Mouse (Mus musculus): ENCODE results near the gene Exoc3l2. TPM values are rescaled to one million over a fixed set of nuclear protein-coding genes. Genes with fewer than 3 reads are reported as not detected.

Gene Exoc3l2
- polyA plus RNA-seq, 1 experiment = 0.94 TPM

GRCm38 (mm10) chr7:19491731-19492130 is 28.6 kb downstream of the Exoc3l2 start:
- Histone ChIP-seq H3K27me3 (ENCODE audit: control insufficient read depth, insufficient read depth, low read length) (no peaks in the 10 kb centered on the region), H3K27ac (ENCODE audit: control insufficient read depth, insufficient read depth, low read length) (no peak overlapping the region), H3K4me1 (replicated peaks; ENCODE audit: control insufficient read depth, insufficient read depth, low read length) (no peaks in the 10 kb centered on the region; the same call in 1 of the 2 replicates), H3K4me3 (ENCODE audit: control insufficient read depth, insufficient read depth, low read length) (no peak overlapping the region), H3K36me3 (ENCODE audit: control insufficient read depth, insufficient read depth, low read length) (no peaks in the 10 kb centered on the region)
- no peak for DNase-seq
- TF ChIP-seq POLR2A (IDR thresholded peaks at IDR 0.05; ENCODE audit: control insufficient read depth, extremely low read depth, insufficient read depth, low read length, poor library complexity) (no peak), CTCF (IDR thresholded peaks at IDR 0.05; ENCODE audit: borderline replicate concordance, control insufficient read depth, extremely low read depth, insufficient read depth, low read length, poor library complexity) (no peak)
- 2% methylated on average over 26 of the region's 26 CpGs for WGBS

- H3K4me3 ChIP-seq (ENCODE audit: control insufficient read depth, insufficient read depth, low read length) = no peak overlapping the region
- DNase-seq = no peak
- no peaks in the 10 kb centered on the region; the same call in 1 of the 2 replicates for H3K4me1 ChIP-seq (replicated peaks; ENCODE audit: control insufficient read depth, insufficient read depth, low read length)
- H3K27me3 ChIP-seq (ENCODE audit: control insufficient read depth, insufficient read depth, low read length) = no peaks in the 10 kb centered on the region
- no peaks in the 10 kb centered on the region for H3K36me3 ChIP-seq (ENCODE audit: control insufficient read depth, insufficient read depth, low read length)
- 93% methylated on average over 25 of the region's 25 CpGs for WGBS
- TF ChIP-seq CTCF (IDR thresholded peaks at IDR 0.05; ENCODE audit: borderline replicate concordance, control insufficient read depth, extremely low read depth, insufficient read depth, low read length, poor library complexity) (no peak), POLR2A (IDR thresholded peaks at IDR 0.05; ENCODE audit: control insufficient read depth, extremely low read depth, insufficient read depth, low read length, poor library complexity) (no peak)
- no peak overlapping the region for H3K27ac ChIP-seq (ENCODE audit: control insufficient read depth, insufficient read depth, low read length)
These were observed 31.8 kb downstream of the Exoc3l2 start for GRCm38 (mm10) chr7:19494751-19495474.

- Histone ChIP-seq H3K36me3 (ENCODE audit: control insufficient read depth, insufficient read depth, low read length) (no peaks in the 10 kb centered on the region), H3K27ac (ENCODE audit: control insufficient read depth, insufficient read depth, low read length) (no peak overlapping the region), H3K27me3 (ENCODE audit: control insufficient read depth, insufficient read depth, low read length) (no peaks in the 10 kb centered on the region), H3K4me1 (replicated peaks; ENCODE audit: control insufficient read depth, insufficient read depth, low read length) (peaks cover 4% of the 10 kb centered on the region; the same call in 1 of the 2 replicates), H3K4me3 (ENCODE audit: control insufficient read depth, insufficient read depth, low read length) (no peak overlapping the region)
- 91% methylated on average over 20 of the region's 20 CpGs for WGBS
- no peak for TF ChIP-seq POLR2A (IDR thresholded peaks at IDR 0.05; ENCODE audit: control insufficient read depth, extremely low read depth, insufficient read depth, low read length, poor library complexity)
- TF ChIP-seq CTCF (IDR thresholded peaks at IDR 0.05; ENCODE audit: borderline replicate concordance, control insufficient read depth, extremely low read depth, insufficient read depth, low read length, poor library complexity) = no peak
- no peak for DNase-seq
These were observed 32.5 kb downstream of the Exoc3l2 start for GRCm38 (mm10) chr7:19495521-19496213.

GRCm38 (mm10) chr7:19496214-19496555 is 33.1 kb downstream of the Exoc3l2 start:
- Histone ChIP-seq H3K27me3 (ENCODE audit: control insufficient read depth, insufficient read depth, low read length) (no peaks in the 10 kb centered on the region), H3K36me3 (ENCODE audit: control insufficient read depth, insufficient read depth, low read length) (no peaks in the 10 kb centered on the region), H3K4me1 (replicated peaks; ENCODE audit: control insufficient read depth, insufficient read depth, low read length) (peaks cover 4% of the 10 kb centered on the region; the same call in 1 of the 2 replicates), H3K27ac (ENCODE audit: control insufficient read depth, insufficient read depth, low read length) (no peak overlapping the region), H3K4me3 (ENCODE audit: control insufficient read depth, insufficient read depth, low read length) (no peak overlapping the region)
- TF ChIP-seq CTCF (IDR thresholded peaks at IDR 0.05; ENCODE audit: borderline replicate concordance, control insufficient read depth, extremely low read depth, insufficient read depth, low read length, poor library complexity) = no peak
- TF ChIP-seq POLR2A (IDR thresholded peaks at IDR 0.05; ENCODE audit: control insufficient read depth, extremely low read depth, insufficient read depth, low read length, poor library complexity) = no peak
- no peak for DNase-seq
- 90% methylated on average over 5 of the region's 5 CpGs for WGBS

GRCm38 (mm10) chr7:19498326-19498725 is 35.2 kb downstream of the Exoc3l2 start:
- DNase-seq = no peak
- Histone ChIP-seq H3K36me3 (ENCODE audit: control insufficient read depth, insufficient read depth, low read length) (no peaks in the 10 kb centered on the region), H3K4me1 (replicated peaks; ENCODE audit: control insufficient read depth, insufficient read depth, low read length) (0 out of 2 replicates have a peak, but pooled peaks cover 4% of the 10 kb centered on the region), H3K27me3 (ENCODE audit: control insufficient read depth, insufficient read depth, low read length) (no peaks in the 10 kb centered on the region), H3K27ac (ENCODE audit: control insufficient read depth, insufficient read depth, low read length) (no peak overlapping the region), H3K4me3 (ENCODE audit: control insufficient read depth, insufficient read depth, low read length) (no peak overlapping the region)
- WGBS = 98% methylated on average over 4 of the region's 4 CpGs
- TF ChIP-seq POLR2A (IDR thresholded peaks at IDR 0.05; ENCODE audit: control insufficient read depth, extremely low read depth, insufficient read depth, low read length, poor library complexity) (no peak), CTCF (IDR thresholded peaks at IDR 0.05; ENCODE audit: borderline replicate concordance, control insufficient read depth, extremely low read depth, insufficient read depth, low read length, poor library complexity) (no peak)

GRCm38 (mm10) chr7:19500420-19501363 is 37.6 kb downstream of the Exoc3l2 start:
- WGBS = 22% methylated on average over 12 of the region's 12 CpGs
- H3K27me3 ChIP-seq (ENCODE audit: control insufficient read depth, insufficient read depth, low read length) = no peaks in the 10 kb centered on the region
- TF ChIP-seq CTCF (IDR thresholded peaks at IDR 0.05; ENCODE audit: borderline replicate concordance, control insufficient read depth, extremely low read depth, insufficient read depth, low read length, poor library complexity) (no peak), POLR2A (IDR thresholded peaks at IDR 0.05; ENCODE audit: control insufficient read depth, extremely low read depth, insufficient read depth, low read length, poor library complexity) (no peak)
- 0 out of 2 replicates have a peak, but pooled peaks cover 4% of the 10 kb centered on the region for H3K4me1 ChIP-seq (replicated peaks; ENCODE audit: control insufficient read depth, insufficient read depth, low read length)
- H3K4me3 ChIP-seq (ENCODE audit: control insufficient read depth, insufficient read depth, low read length) = no peak overlapping the region
- H3K27ac ChIP-seq (ENCODE audit: control insufficient read depth, insufficient read depth, low read length) = no peak overlapping the region
- no peaks in the 10 kb centered on the region for H3K36me3 ChIP-seq (ENCODE audit: control insufficient read depth, insufficient read depth, low read length)
- DNase-seq = no peak

Data from thymus, adult 2 months (tissue).